Mouse (Mus musculus): ENCODE data around the gene Dhrs2. TPM values are rescaled to one million over a fixed set of nuclear protein-coding genes. Genes with fewer than 3 reads are reported as not detected.

Dhrs2 gene
- total RNA-seq (2012; rRNA removed) (not detected in 2 replicates), polyA plus RNA-seq (2012; ENCODE audit: insufficient read depth in 1 of 2, insufficient read length in 2 of 2, low read depth in 1 of 2, low replicate concordance in 2 of 2, missing spikeins in 1 of 2) (not detected)

DNA sequence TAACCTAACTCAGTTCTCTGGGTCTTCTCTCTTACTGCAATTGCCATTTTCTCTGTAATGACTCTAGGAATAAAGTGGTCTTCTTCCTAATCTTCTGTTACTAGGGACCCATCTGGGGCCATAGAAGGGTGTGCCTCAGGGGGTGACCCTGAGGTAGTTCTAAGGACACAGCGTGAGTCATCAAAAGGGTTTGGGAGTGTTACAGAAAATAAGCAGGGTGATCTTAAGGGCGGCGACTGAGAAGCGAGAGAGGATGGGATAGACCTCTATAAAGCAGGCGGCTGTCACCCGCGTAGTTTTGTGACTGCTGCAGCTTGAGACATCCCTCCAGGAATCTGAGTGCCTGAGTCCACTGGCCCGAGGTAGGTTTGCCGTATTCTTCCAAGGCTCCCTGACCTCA lies at the start of gene Dhrs2:
TSS of gene Dhrs2 (plus strand) at position 301 of the 400 bp plus-strand sequence.
- Histone ChIP-seq H3K36me3 (ENCODE audit: control insufficient read depth in 1 of 2, insufficient read depth in 2 of 2, low read length in 2 of 2) (no peaks in the 10 kb centered on the region), H3K9me3 (replicated peaks; ENCODE audit: insufficient read depth, low read length) (no peaks in the 10 kb centered on the region), H3K79me2 (ENCODE audit: control insufficient read depth, insufficient read depth, low read length, poor library complexity) (no peaks in the 10 kb centered on the region), H3K4me3 (ENCODE audit: control insufficient read depth in 1 of 2, insufficient read depth in 1 of 2, low read depth in 2 of 2, low read length in 2 of 2) (no peak within 1 kb of the TSS), H3K27me3 (ENCODE audit: control insufficient read depth in 1 of 2, insufficient read depth in 2 of 2, low read length in 2 of 2) (peaks cover 0 to 11% of the 10 kb centered on the region in 2 experiments), H3K4me1 (ENCODE audit: control insufficient read depth in 1 of 2, insufficient read depth in 2 of 2, low read length in 2 of 2) (no peaks in the 10 kb centered on the region), H3K27ac (ENCODE audit: control insufficient read depth, low read depth, low read length) (no peak within 1 kb of the TSS), H3K9ac (ENCODE audit: control insufficient read depth, low read depth, low read length, poor library complexity, severe bottlenecking) (no peak within 1 kb of the TSS)
- TF ChIP-seq RAD21 (IDR thresholded peaks at IDR 0.05; ENCODE audit: low read depth, low read length): no peak
- no peak for TF ChIP-seq TCF12 (IDR thresholded peaks at IDR 0.05; ENCODE audit: low read depth, low read length)
- TF ChIP-seq E2F4 (IDR thresholded peaks at IDR 0.05; ENCODE audit: borderline replicate concordance, low read depth, low read length): no peak
- TF ChIP-seq POLR2AphosphoS5 (IDR thresholded peaks at IDR 0.05; ENCODE audit: borderline replicate concordance, low read depth, low read length): no peak
- no peak for DNase-seq (ENCODE audit: low read depth, low spot score)

DNA sequence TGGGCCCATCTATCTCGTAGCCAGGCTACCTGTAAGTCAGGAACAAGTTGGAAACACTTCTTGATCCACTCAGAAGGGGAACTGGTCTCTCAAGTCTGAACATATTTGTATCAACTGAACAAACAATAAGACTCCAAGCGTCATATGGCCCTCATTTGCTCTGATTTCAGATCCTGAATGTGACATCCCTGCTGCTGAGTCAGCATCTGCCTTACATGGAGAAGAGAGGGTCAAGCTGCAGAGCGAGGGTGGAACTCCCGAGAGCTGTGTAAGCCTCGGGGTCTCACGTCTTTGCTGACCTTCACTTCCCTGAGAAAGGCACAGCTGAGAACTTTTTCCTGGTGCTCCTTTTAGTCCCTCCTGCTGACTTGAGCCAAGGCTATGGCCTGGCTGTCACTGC lies 47.6 kb upstream of the Dhrs2 start:
- no peak for DNase-seq (ENCODE audit: low read depth, low spot score)
- Histone ChIP-seq H3K9me3 (replicated peaks; ENCODE audit: insufficient read depth, low read length) (no peaks in the 10 kb centered on the region), H3K4me3 (ENCODE audit: control insufficient read depth in 1 of 2, insufficient read depth in 1 of 2, low read depth in 2 of 2, low read length in 2 of 2) (no peak overlapping the region), H3K79me2 (ENCODE audit: control insufficient read depth, insufficient read depth, low read length, poor library complexity) (no peaks in the 10 kb centered on the region), H3K4me1 (ENCODE audit: control insufficient read depth in 1 of 2, insufficient read depth in 2 of 2, low read length in 2 of 2) (no peaks in the 10 kb centered on the region), H3K9ac (ENCODE audit: control insufficient read depth, low read depth, low read length, poor library complexity, severe bottlenecking) (no peak overlapping the region), H3K27ac (ENCODE audit: control insufficient read depth, low read depth, low read length) (no peak overlapping the region), H3K36me3 (ENCODE audit: control insufficient read depth in 1 of 2, insufficient read depth in 2 of 2, low read length in 2 of 2) (no peaks in the 10 kb centered on the region), H3K27me3 (ENCODE audit: control insufficient read depth in 1 of 2, insufficient read depth in 2 of 2, low read length in 2 of 2) (peaks cover 2% of the 10 kb centered on the region in 2 experiments; a peak in 3 of 4 replicates)
- TF ChIP-seq UBTF (IDR thresholded peaks at IDR 0.05; ENCODE audit: borderline replicate concordance, insufficient read depth, low read depth, low read length): no peak
- TF ChIP-seq MAFK (IDR thresholded peaks at IDR 0.05; ENCODE audit: borderline replicate concordance, low read depth, low read length): no peak
- TF ChIP-seq E2F4 (IDR thresholded peaks at IDR 0.05; ENCODE audit: borderline replicate concordance, low read depth, low read length): no peak
- TF ChIP-seq TBP (IDR thresholded peaks at IDR 0.05; ENCODE audit: low read depth, low read length): no peak
- no peak for TF ChIP-seq TAL1 (IDR thresholded peaks at IDR 0.05; ENCODE audit: low read length)
- no peak for TF ChIP-seq SIN3A (IDR thresholded peaks at IDR 0.05; ENCODE audit: low read length)
- TF ChIP-seq JUND (IDR thresholded peaks at IDR 0.05; ENCODE audit: low read depth, low read length): no peak
- TF ChIP-seq POLR2A (IDR thresholded peaks at IDR 0.05; ENCODE audit: control insufficient read depth in 1 of 2, insufficient read depth in 1 of 2, low read depth in 1 of 2, low read length in 2 of 2, poor library complexity in 1 of 2): no peak
- TF ChIP-seq CTCF (IDR thresholded peaks at IDR 0.05 in 2 of 3, conservative IDR thresholded peaks at IDR 0.05 in 1 of 3; ENCODE audit: control insufficient read depth in 1 of 3, insufficient read depth in 1 of 3, low read depth in 2 of 3, low read length in 3 of 3, poor library complexity in 1 of 3, severe bottlenecking in 1 of 3): no peak
- no peak for TF ChIP-seq RAD21 (IDR thresholded peaks at IDR 0.05; ENCODE audit: low read depth, low read length)
- TF ChIP-seq ETS1 (IDR thresholded peaks at IDR 0.05; ENCODE audit: low read depth, low read length): no peak
- no peak for TF ChIP-seq NRF1 (IDR thresholded peaks at IDR 0.05; ENCODE audit: insufficient read depth, low read depth, low read length, poor library complexity, severe bottlenecking)
- TF ChIP-seq ELF1 (IDR thresholded peaks at IDR 0.05; ENCODE audit: low read depth, low read length): no peak
- TF ChIP-seq POLR2AphosphoS2 (IDR thresholded peaks at IDR 0.05; ENCODE audit: low read length): no peak

Data from MEL (cell line).